Mouse (Mus musculus): Measurements from ENCODE around the gene Ctns. TPM values are rescaled to one million over a fixed set of nuclear protein-coding genes. Genes with fewer than 3 reads are reported as not detected.
A peak's percentile ranks its signal among the peaks of the same experiment; 100 is the strongest.

Ctns gene
- polyA plus RNA-seq, 1 experiment from 2014 or later, result 46.8 TPM

GRCm38 (mm10) chr11:73219671-73220070 lies 20.8 kb upstream of the Ctns start:
- H3K4me2 ChIP-seq (replicated peaks; ENCODE audit: low read depth), result no peak overlapping the region
- no peaks in the 10 kb centered on the region for H3K27me3 ChIP-seq (replicated peaks; ENCODE audit: control insufficient read depth, insufficient read depth, low read length)
- no peaks in the 10 kb centered on the region for H3K9me3 ChIP-seq (ENCODE audit: control insufficient read depth)
- no peak overlapping the region for H3K4me3 ChIP-seq (ENCODE audit: low read depth, low read length)
- no peak for ATAC-seq
- H3K9ac ChIP-seq (ENCODE audit: low read depth, low read length), result no peak overlapping the region
- no peaks in the 10 kb centered on the region for H3K4me1 ChIP-seq (replicated peaks; ENCODE audit: control insufficient read depth, insufficient read depth, low read length)
- H3K27ac ChIP-seq (ENCODE audit: low read depth, low read length), result no peak overlapping the region
- peak; percentile 40 for TF ChIP-seq CTCF (IDR thresholded peaks at IDR 0.05; ENCODE audit: low read depth)
- WGBS, result 56% methylated on average over 2 of the region's 2 CpGs
- H3K36me3 ChIP-seq (ENCODE audit: control insufficient read depth, insufficient read depth), result peaks cover 20% of the 10 kb centered on the region; the same call in 1 of the 2 replicates

GRCm38 (mm10) chr11:73213956-73214355 lies 15.1 kb upstream of the Ctns start:
- Histone ChIP-seq H3K4me3 (ENCODE audit: low read depth, low read length) (no peak overlapping the region), H3K4me1 (replicated peaks; ENCODE audit: control insufficient read depth, insufficient read depth, low read length) (no peaks in the 10 kb centered on the region), H3K9ac (ENCODE audit: low read depth, low read length) (no peak overlapping the region), H3K4me2 (replicated peaks; ENCODE audit: low read depth) (no peak overlapping the region), H3K36me3 (ENCODE audit: control insufficient read depth, insufficient read depth) (0 out of 2 replicates have a peak, but pooled peaks cover 29% of the 10 kb centered on the region), H3K27me3 (replicated peaks; ENCODE audit: control insufficient read depth, insufficient read depth, low read length) (no peaks in the 10 kb centered on the region), H3K27ac (ENCODE audit: low read depth, low read length) (no peak overlapping the region), H3K9me3 (ENCODE audit: control insufficient read depth) (no peaks in the 10 kb centered on the region)
- no peak for TF ChIP-seq CTCF (IDR thresholded peaks at IDR 0.05; ENCODE audit: low read depth)
- no peak for ATAC-seq
- 69% methylated on average over 3 of the region's 3 CpGs for WGBS

- H3K4me2 ChIP-seq (replicated peaks; ENCODE audit: low read depth), result no peak overlapping the region
- no peak for ATAC-seq
- no peaks in the 10 kb centered on the region for H3K27me3 ChIP-seq (replicated peaks; ENCODE audit: control insufficient read depth, insufficient read depth, low read length)
- no peak overlapping the region for H3K9ac ChIP-seq (ENCODE audit: low read depth, low read length)
- no peaks in the 10 kb centered on the region for H3K4me1 ChIP-seq (replicated peaks; ENCODE audit: control insufficient read depth, insufficient read depth, low read length)
- peaks cover 2% of the 10 kb centered on the region; the same call in 1 of the 2 replicates for H3K36me3 ChIP-seq (ENCODE audit: control insufficient read depth, insufficient read depth)
- WGBS, result 87% methylated on average over 2 of the region's 2 CpGs
- H3K9me3 ChIP-seq (ENCODE audit: control insufficient read depth), result no peaks in the 10 kb centered on the region
- peak; percentile 60 for TF ChIP-seq CTCF (IDR thresholded peaks at IDR 0.05; ENCODE audit: low read depth)
- H3K4me3 ChIP-seq (ENCODE audit: low read depth, low read length), result no peak overlapping the region
- H3K27ac ChIP-seq (ENCODE audit: low read depth, low read length), result no peak overlapping the region
These were observed 8.8 kb upstream of the Ctns start for GRCm38 (mm10) chr11:73207621-73208020.

- no peaks in the 10 kb centered on the region for H3K9me3 ChIP-seq (ENCODE audit: control insufficient read depth)
- 0 out of 2 replicates have a peak, but pooled peaks have one; percentile 22 for ATAC-seq
- TF ChIP-seq CTCF (IDR thresholded peaks at IDR 0.05; ENCODE audit: low read depth), result no peak
- no peak overlapping the region for H3K4me3 ChIP-seq (ENCODE audit: low read depth, low read length)
- H3K27me3 ChIP-seq (replicated peaks; ENCODE audit: control insufficient read depth, insufficient read depth, low read length), result no peaks in the 10 kb centered on the region
- no peaks in the 10 kb centered on the region for H3K4me1 ChIP-seq (replicated peaks; ENCODE audit: control insufficient read depth, insufficient read depth, low read length)
- no peak overlapping the region for H3K9ac ChIP-seq (ENCODE audit: low read depth, low read length)
- no peak overlapping the region for H3K27ac ChIP-seq (ENCODE audit: low read depth, low read length)
- 60% methylated on average over 7 of the region's 7 CpGs for WGBS
- no peak overlapping the region for H3K4me2 ChIP-seq (replicated peaks; ENCODE audit: low read depth)
- peaks cover 2% of the 10 kb centered on the region; the same call in 1 of the 2 replicates for H3K36me3 ChIP-seq (ENCODE audit: control insufficient read depth, insufficient read depth)
These were observed 6.4 kb upstream of the Ctns start for GRCm38 (mm10) chr11:73205194-73205593.

- Histone ChIP-seq H3K9ac (ENCODE audit: low read depth, low read length) (no peak overlapping the region), H3K36me3 (ENCODE audit: control insufficient read depth, insufficient read depth) (peaks cover 2% of the 10 kb centered on the region; the same call in 1 of the 2 replicates), H3K4me1 (replicated peaks; ENCODE audit: control insufficient read depth, insufficient read depth, low read length) (no peaks in the 10 kb centered on the region), H3K27me3 (replicated peaks; ENCODE audit: control insufficient read depth, insufficient read depth, low read length) (no peaks in the 10 kb centered on the region), H3K9me3 (ENCODE audit: control insufficient read depth) (no peaks in the 10 kb centered on the region), H3K4me2 (replicated peaks; ENCODE audit: low read depth) (no peak overlapping the region), H3K27ac (ENCODE audit: low read depth, low read length) (no peak overlapping the region), H3K4me3 (ENCODE audit: low read depth, low read length) (no peak overlapping the region)
- TF ChIP-seq CTCF (IDR thresholded peaks at IDR 0.05; ENCODE audit: low read depth), result no peak
- WGBS, result 88% methylated on average over 8 of the region's 8 CpGs
- ATAC-seq, result no peak
These were observed 5.1 kb upstream of the Ctns start for GRCm38 (mm10) chr11:73203895-73204294.

GRCm38 (mm10) chr11:73201597-73201996 lies 2.8 kb upstream of the Ctns start:
- peak; percentile 52 for TF ChIP-seq CTCF (IDR thresholded peaks at IDR 0.05; ENCODE audit: low read depth)
- Histone ChIP-seq H3K9ac (ENCODE audit: low read depth, low read length) (no peak overlapping the region), H3K4me2 (replicated peaks; ENCODE audit: low read depth) (no peak overlapping the region), H3K4me1 (replicated peaks; ENCODE audit: control insufficient read depth, insufficient read depth, low read length) (peaks cover 5% of the 10 kb centered on the region; the same call in 1 of the 2 replicates), H3K9me3 (ENCODE audit: control insufficient read depth) (no peaks in the 10 kb centered on the region), H3K36me3 (ENCODE audit: control insufficient read depth, insufficient read depth) (peaks cover 2% of the 10 kb centered on the region; the same call in 1 of the 2 replicates), H3K27me3 (replicated peaks; ENCODE audit: control insufficient read depth, insufficient read depth, low read length) (no peaks in the 10 kb centered on the region), H3K4me3 (ENCODE audit: low read depth, low read length) (no peak overlapping the region), H3K27ac (ENCODE audit: low read depth, low read length) (no peak overlapping the region)
- no peak for ATAC-seq
- WGBS, result 36% methylated on average over 4 of the region's 4 CpGs

GRCm38 (mm10) chr11:73201021-73201420 lies 2.2 kb upstream of the Ctns start:
- ATAC-seq, result no peak
- WGBS, result 62% methylated on average over 2 of the region's 2 CpGs
- Histone ChIP-seq H3K9ac (ENCODE audit: low read depth, low read length) (no peak overlapping the region), H3K4me1 (replicated peaks; ENCODE audit: control insufficient read depth, insufficient read depth, low read length) (peaks cover 5% of the 10 kb centered on the region; the same call in 1 of the 2 replicates), H3K36me3 (ENCODE audit: control insufficient read depth, insufficient read depth) (no peaks in the 10 kb centered on the region), H3K9me3 (ENCODE audit: control insufficient read depth) (no peaks in the 10 kb centered on the region), H3K4me3 (ENCODE audit: low read depth, low read length) (no peak overlapping the region), H3K27me3 (replicated peaks; ENCODE audit: control insufficient read depth, insufficient read depth, low read length) (no peaks in the 10 kb centered on the region), H3K27ac (ENCODE audit: low read depth, low read length) (no peak overlapping the region), H3K4me2 (replicated peaks; ENCODE audit: low read depth) (no peak overlapping the region)
- TF ChIP-seq CTCF (IDR thresholded peaks at IDR 0.05; ENCODE audit: low read depth), result no peak

Measured in intestine, postnatal 0 days (tissue).